Mouse (Mus musculus) NIH3T3 (cell line): ENCODE results near the gene Myof.

ENCODE experiments used
- DNase-seq: peaks from one replicate; pipeline ENCODE4 v3.0.0-alpha.2; 2012; ENCODE audit warnings: low read depth

Myof gene

DNA sequence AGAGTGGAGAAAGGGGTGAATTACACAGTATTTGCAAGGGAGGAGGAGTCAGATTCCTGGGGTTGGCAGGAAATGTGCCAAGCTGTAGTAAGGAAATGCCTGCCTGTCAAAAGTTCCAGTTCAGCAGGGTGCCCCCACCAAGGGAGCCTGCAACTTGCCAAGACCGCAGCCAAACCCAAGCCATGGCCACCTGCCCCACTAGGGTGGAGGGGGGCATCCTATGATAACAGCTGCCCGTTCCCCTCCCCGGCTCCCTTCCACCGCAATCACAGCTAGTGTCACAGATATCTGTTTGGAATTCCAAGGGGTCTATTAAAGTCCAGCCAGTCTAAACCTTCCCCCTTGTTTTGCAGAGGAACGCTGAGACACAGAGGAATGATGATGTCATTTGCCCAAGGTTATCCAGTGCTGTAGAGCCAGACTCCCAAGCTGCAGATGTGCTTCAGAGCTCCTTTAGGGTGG lies 1.1 kb downstream of the Myof start:
- peak; percentile 80 for DNase-seq

DNA sequence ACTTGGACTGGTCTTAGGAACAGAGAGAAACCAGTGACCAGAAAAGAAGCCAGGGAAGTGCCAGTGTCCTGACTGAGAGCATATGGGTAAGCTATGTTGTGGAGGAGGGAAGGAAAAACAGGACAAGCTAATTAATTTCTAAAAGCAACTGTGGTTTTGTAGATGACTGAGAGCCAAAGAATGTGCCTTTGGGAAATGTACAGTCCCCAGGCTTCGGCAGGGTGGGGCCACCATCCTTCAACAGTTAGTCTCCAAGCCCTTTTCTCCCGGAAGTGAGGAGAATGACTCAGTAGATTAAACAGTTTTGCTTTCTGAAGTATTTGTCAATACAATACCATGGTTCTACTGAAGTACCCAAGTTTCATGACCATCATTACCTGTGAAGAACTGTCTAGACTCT lies 5.1 kb downstream of the Myof start:
- peak; percentile 86 for DNase-seq

DNA sequence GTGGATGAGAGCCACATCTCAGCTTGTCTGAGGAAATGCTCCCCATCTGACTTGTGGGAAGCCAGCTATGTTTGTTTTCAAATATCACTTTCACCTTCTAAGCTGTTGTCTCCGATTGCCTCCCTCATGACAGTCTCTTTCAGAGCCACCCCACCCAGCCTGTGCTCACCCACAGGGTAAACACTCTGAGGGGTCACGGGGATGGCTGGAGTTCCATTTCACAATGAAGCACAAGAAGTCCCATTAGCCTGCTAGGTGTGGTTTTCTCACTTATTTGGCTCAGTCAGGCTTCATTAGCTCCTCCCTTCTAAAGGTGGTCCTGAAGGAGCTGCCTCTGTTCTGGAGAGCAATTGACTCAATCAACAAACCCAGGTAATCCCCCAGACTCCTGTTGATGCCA lies 7.6 kb downstream of the Myof start:
- no peak for DNase-seq

DNA sequence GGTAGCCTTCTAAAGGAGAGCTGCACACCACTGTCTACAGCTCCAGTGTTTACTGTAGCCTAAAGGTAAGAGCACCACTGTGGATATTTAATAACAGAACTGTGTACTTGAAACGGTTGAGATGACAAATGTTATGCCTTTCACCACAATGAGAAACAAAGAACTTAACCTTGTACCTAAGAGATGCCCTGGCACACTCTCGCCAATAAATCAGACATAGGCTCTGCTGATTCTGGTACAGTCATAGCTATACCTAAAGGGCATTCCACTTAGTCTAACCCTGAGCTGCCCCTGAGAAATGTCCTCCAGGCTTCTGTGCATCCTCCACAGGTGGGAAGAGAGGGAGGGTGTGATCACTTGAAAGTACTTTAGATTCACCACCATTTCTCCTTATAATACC lies 8.7 kb downstream of the Myof start:
- DNase-seq, result no peak

DNA sequence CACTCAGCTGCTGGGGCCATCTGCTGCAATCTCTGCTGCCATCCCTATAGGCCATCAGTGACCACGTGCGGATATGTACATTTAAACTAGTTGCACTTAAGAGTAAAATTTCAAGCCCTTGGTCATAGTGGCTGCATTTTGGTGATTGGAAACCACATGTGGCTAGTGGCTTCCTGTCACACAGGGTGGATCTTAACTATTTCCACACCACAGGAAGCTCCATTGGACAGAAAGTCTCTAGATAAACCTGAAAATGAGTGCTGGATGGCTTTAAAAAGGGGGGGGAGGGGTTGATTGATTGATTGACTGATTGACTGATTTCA lies 9.7 kb downstream of the Myof start:
- DNase-seq, result no peak

DNA sequence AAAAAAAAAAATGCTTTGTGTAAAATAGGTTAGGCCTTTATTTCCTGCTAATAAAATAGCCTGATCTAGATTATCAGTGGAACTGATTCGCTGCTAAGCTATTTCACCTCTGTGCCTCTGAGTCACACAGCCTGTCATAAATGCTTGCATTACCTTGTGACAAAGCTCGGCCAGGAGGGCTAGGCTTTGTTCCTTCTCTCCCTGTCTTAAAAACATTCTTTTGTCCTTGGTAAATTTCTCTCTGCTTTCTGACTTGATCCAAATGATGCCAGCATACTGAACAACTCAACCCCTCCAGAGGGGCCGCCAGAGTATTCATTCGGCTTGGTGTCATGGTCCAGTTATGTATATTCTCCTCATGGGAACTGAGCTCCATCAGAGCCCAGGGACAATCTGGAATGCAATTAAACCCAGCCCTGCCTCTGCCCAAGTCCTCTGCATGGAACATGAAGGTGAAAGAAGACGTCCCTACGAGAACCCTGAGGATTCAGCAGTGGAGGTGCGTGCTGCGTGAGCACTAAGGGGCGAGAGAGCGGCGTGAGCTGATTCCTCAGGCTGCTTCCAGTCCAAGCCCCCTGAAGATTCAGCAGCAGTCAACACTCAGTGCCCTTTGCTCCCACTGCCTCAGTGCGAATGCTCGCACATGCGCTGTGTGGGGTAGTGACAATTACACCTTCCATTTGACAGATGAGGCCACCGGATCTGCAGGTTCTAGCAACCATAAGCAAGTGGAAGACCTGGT lies 10.2 kb downstream of the Myof start:
- peak; percentile 57 for DNase-seq

DNA sequence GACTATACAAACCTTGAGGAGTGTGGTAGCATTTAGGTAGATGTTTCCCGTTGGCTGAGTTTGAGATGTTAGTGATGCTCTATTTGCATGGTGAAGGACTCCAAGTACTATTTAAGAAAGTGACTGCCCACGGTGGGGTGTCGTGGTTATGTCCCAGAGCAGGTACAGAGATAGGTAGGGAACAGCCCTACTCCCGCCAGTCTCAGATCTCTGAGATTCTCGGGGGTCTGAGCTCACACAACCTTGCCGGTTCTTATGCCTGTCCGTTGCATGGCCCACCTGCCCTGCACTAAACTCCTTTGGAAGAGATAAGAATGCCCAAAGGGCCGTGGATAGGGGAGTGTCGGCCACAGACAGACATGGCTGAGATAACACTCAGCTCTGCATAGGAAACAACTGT lies 12.2 kb downstream of the Myof start:
- DNase-seq, result no peak

DNA sequence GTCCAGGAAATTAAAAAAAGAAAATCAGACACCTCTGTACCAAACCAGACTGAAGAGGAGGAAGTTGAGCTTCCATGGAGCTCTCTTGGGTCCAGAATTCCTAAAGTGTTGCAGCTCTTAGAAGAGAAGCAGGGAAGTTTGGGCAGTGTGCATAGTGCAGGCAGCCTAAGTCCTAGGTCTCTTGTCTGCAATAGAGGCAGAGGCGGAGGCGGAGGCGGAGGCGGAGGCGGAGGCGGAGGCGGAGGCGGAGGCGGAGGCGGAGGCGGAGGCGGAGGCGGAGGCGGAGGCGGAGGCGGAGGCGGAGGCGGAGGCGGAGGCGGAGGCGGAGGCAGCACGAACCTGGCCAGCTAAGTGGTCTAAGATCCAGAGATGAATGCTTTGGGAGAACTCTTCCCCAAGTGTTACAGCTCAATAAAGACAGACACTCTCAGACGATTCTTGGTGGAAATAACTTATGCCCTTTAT lies 12.7 kb downstream of the Myof start:
- DNase-seq, result no peak

DNA sequence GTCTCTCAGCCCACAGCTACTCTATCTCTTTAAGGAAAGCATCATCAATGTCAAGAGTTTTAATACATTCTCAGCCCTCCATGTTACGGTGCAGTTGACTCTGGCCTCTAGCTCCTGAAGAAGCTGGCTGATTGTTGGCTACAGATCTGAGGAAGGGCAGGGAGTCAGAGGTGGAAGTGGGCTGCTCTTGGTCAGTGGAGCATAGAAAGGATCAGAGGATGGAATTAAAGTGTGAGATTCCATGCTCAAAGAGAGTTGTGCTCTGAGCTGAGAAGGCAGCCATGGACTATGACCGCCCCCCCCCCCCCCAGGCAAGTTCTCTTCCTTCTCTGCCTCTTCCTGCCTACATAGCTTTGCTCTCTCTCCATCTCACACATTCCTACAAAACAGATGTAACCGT lies 13.5 kb downstream of the Myof start:
- no peak for DNase-seq

DNA sequence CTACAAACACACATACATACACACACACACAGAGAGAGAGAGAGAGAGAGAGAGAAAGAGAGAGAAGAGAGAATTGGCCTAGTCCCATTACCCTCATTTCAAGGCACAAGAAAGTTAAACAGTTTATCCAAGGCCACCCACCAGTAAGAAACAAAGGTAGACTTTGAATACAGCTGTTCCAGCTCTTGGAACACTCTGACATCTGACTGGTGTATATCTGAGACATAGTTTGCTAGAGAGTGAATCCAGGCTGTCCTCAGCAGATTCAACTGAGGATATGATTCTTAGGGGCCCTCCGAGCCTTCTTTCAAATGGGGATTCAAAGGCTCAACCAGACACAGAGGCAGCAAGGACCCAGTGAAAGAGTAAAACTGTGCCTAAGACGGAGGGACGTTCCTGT lies 14.1 kb downstream of the Myof start:
- DNase-seq, result no peak

DNA sequence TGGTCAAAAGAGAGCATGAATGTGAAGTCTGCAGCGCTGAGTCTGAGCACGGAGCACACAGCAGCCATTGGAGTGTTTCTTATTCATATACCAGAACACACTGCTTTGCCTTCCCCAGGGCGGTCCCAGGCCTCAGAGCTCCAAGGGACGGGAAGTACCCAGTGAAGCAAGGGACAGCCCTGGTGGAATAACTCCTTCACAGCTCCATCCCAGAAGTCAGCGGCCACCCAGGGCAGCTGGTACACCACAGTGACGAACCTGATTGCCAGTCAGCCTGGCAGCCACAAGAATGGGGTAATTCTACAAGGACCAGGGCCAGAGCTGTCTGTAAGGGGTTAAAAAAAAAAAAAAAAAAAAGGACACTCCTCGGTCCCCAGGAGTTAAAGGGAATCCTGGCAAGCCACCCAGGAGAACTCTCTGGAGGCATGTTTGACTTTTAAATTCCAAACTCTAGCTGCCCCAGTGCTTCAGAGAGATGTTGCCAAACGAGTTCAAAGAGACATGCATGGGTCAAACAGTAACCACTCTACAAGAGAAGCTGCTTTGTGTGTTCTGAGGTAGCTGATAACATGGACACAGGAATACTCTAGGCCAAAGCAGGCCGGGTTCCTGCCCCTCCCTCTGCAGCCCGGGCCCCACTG lies 15.4 kb downstream of the Myof start:
- DNase-seq, result peak; percentile 54

DNA sequence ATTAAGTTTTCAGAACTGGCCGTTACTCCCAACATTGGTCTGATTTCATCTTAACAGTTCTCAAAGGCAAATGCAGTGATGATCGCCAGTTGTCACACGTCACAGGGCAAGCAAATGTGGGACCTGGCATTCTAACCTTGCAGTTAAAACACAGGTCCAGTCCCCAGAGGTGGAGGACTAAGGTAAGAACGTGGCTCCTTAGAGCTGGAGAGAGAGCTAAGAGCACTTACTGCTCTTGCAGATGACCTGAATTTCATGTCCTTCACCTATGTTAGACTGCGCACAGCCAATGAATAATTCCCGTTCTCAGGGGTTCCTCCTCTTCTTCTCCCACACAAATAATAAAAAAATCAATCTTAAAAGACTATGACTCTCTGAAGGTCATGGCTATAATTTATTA lies 16.0 kb downstream of the Myof start:
- DNase-seq, result no peak

DNA sequence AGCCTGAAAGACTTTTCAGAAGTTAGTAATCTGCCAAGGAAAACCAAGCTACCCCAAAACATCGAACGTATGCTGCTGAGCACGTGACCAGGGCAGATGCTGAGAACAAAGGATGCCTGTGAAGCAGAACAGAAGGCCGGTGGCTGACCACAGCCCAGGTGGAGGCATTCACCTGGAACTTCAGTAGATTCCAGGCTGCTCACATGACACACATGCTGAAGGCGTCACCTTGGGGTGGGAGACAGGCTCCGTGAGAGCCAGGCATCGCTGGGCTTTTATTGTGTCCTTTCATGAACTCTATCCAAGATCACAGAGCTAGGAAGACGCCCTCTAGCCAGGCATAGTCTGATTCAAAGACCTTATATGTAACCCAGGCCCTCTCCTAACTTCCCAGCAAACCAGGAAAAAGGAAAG lies 17.2 kb downstream of the Myof start:
- DNase-seq, result no peak

DNA sequence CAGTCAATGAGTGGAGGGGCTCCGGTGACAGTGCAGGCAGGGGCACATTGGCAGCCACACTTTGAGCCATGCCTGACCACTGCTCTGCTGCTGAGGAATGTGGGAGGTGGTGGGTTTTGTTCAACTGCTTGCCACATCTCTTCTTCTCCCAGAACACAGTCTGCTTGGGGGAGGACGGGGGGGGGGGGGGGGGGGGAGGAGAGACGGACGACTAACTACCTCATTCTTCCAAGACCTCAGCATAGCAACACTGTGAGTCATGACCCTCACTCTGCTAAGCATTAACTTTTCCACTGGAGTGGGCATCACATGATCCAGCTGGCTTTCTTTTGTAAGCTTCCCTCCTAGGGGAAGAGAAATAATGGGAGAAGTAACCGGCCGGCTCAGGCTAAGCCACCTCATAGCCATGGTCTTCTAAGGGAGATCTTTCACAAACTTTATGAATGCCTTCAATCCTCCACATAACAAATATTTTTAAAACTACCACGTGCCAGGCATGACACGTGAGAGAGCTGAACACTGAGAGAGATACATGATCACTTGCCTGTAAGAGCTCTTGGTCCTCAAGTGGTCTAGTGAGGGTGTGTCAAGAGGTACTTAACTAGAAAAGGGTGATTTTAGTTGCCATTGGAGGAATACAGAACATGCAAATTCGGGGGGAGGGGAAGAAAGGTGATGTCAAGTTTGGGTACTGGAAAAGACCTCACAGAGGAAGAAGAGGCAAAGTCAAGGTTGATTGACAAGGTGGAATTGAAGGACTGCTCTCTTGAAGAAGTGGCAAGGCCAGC lies 17.9 kb downstream of the Myof start:
- peak; percentile 97 for DNase-seq

DNA sequence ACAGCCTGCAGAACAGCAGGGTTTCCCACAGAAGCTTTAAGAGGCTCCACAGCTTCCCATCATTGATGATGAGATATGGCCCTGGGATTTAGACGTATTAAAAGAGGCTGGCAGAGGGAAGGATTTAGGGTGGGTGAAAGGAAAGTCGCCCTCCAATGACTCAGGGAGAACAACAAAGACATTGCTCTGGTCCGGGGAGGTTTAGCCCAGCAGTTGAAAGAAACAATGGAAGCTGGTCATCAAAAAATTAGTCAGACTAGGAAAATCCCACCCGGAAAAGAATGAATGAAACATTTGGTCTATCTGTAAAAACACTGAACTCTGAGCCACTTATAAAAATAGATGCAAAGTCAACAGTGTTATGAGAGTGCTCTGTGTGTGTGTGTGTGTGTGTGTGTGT lies 19.8 kb downstream of the Myof start:
- DNase-seq, result peak; percentile 46

DNA sequence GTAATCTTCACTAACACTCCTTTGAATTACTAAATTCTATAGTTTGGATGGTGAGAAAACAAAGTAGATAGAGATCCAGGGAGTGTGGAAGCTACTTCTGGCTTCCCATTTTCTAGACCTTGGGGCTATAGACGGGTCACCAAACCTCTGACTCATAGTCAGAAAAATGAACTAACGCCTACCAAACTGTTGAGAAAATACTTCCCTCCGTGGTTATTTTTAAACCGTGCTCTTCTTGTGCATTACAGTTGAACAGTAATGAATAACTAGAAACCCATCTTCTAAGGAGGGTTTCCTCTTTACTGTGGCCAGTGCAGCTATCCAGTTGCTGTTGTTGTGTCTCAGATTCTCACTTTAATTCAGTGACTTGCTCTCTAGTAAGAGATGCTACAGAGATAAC lies 20.7 kb downstream of the Myof start:
- DNase-seq, result peak; percentile 74

DNA sequence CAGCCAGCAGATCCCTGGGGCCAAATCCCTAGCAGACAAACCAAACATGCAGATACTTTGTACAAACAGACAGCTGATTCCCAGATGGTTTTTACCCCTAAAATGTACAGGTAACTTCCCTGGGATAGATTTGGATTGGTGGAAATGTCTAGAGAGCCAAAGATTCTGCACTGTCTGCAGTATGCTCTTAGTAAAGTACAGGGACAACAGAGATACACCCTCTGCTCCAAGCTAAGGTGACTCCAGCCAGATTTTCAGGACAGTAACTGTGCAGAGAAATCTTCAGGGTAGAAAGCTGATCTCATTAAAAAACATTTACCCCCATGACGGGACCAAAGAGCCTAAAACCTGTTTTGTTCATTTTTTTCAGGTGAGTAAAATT lies 27.5 kb downstream of the Myof start:
- no peak for DNase-seq

DNA sequence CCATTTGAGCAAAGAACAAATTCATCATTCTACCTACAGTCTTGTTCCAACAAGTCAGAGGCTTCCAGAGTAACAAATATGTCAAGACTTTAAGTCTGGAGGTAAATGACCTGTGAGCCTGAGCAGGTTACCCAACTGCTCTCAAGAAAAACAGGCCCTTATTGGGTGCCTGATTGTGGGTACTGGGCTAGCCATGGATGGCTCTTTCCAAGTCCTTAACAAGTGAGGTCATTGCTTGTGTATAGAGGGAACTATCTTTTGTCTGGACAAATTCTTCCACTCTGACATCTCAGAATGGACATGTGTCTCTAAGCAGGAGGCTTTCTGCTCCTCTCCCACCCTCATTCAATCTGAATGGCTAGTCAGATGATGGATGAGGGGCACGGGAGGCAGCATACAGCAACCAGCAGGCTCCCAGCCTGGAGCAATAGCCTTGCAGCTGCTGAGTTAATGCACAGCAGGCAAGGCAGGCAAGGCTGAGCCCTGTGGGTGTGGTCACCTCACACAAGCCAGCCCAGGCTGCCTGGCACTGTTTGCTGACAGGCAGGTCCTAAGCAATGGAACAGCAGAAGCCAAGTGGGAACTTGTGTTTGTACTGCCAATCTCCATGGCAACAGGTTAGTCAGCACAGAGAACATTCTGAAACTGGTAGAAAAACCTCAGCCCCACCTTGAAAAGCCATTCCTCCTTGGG lies 28.1 kb downstream of the Myof start:
- DNase-seq, result peak; percentile 99

DNA sequence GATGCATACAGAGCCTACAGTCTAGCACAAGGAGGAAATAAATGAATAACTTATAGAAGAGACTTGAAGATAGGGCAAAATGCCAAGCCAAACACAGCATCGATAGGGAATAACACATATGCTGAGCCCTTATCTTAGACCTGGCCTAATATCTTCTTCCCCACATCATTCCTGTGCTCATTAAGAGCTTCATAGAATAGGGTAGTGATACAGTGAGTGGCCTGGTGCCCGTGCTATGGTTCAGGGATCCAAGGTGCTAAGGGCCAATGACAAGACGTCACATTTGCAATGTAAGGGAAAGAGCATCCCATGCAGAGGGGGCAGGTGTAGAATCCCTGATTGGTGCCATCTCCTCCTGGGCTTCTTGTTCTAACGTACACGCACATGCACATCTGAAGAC lies 28.9 kb downstream of the Myof start:
- DNase-seq, result peak; percentile 19

DNA sequence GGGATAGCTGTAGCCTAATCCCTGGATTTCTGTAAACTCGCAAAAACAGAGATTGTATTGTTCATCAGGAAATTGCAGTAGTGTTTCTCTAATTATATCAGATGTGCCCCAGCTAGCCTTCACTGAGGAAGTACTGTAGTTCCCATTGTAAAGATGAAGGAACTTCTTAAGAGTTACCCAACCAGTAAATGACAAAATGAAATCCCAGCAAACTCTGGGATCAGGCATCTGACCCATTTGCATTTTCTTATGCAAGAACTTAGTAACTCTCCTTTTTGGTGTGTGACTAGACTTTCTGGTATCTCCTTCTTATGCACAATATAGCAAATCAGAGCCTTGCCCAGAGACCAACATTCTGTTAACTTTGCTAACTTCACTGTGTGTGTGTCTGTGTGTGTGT lies 32.0 kb downstream of the Myof start:
- peak; percentile 62 for DNase-seq

DNA sequence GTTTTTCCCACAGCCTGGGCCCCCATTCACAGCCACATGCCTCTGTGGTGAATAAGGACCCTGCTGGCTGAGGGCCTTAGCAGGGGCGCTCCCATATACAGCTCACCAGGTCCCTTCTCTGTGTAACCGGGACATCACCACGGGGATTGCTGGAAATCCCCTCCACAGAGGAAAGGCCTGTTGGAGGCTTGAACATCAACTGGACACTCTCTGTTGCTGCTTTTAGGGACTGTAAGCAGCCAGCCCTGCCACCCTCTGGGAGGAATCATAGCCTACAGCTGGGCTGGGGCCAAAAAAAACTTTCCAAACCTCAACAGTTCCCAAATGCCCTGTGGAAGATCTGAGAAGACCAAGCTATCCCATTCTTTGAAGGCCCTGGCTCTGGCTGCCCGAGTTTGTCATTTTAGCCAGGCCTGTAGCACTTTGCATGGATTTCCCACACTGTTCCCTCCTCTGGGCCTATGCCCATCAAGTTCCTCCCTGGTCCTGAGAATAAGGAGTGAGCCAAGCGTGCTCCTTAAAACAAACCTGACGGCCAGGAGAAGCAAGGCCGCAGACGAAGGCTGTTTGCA lies 38.5 kb downstream of the Myof start:
- peak; percentile 95 for DNase-seq
